Mouse (Mus musculus): Measurements from ENCODE around the gene Fam13a.

GRCm38 (mm10) chr6:58933189-58933913, 91.0 kb downstream of the Fam13a start:
- no peak for TF ChIP-seq CTCF (IDR thresholded peaks at IDR 0.05; ENCODE audit: borderline replicate concordance, insufficient read depth, low read length)
- no peak for TF ChIP-seq POLR2A (IDR thresholded peaks at IDR 0.05; ENCODE audit: low read depth, low read length)
